Mouse (Mus musculus): ENCODE results near the gene Cdpf1. TPM values are rescaled to one million over a fixed set of nuclear protein-coding genes. Genes with fewer than 3 reads are reported as not detected.
"Not testable (repeated sequence)": the region's sequence is repeated elsewhere in the genome, so short reads cannot be mapped to it uniquely, and the experiment has no call there.

Gene Cdpf1
- total and polyA plus RNA-seq, 3 experiments: 18.1 to 27.4 (median 26.4) TPM

GRCm38 (mm10) chr15:85783146-85783545 is 28.4 kb downstream of the Cdpf1 start:
- in situ Hi-C loops (cut with MboI; ENCODE audit: low pct_ligation_motif_present, low pct_unique_long_range_greater_than_20kb, low sequenced_read_pairs): no loop called here
- H3K4me2 ChIP-seq (ENCODE audit: insufficient read depth, low read depth, poor library complexity, severe bottlenecking): no peak overlapping the region
- no peak overlapping the region for H3K27ac ChIP-seq (ENCODE audit: insufficient read depth, low read depth)
- no peak overlapping the region for H3K9ac ChIP-seq (ENCODE audit: insufficient read depth, low read depth)
- TF ChIP-seq NELFE (IDR thresholded peaks at IDR 0.05; ENCODE audit: low read depth, low read length) (no peak), CTCF (conservative IDR thresholded peaks at IDR 0.05 in 1 of 2, IDR thresholded peaks at IDR 0.05 in 1 of 2; ENCODE audit: low read depth in 2 of 2, low read length in 2 of 2) (peak; percentile 6 to 33; a peak in 2 of 4 replicates), MAX (IDR thresholded peaks at IDR 0.05; ENCODE audit: low read length) (no peak), CHD1 (IDR thresholded peaks at IDR 0.05; ENCODE audit: low read depth, low read length) (no peak), ETS1 (conservative IDR thresholded peaks at IDR 0.05; ENCODE audit: low read depth, low read length) (no peak), E2F4 (IDR thresholded peaks at IDR 0.05; ENCODE audit: insufficient replicate concordance, low read depth, low read length) (no peak)
- dilution Hi-C loops (cut with MboI; ENCODE audit: extremely low pct_ligation_motif_present, extremely low pct_unique_long_range_greater_than_20kb, low sequenced_read_pairs): no loop called here
- H3K9me3 ChIP-seq (replicated peaks; ENCODE audit: low read length): peaks cover 5% of the 10 kb centered on the region
- H3K4me1 ChIP-seq (ENCODE audit: control insufficient read depth in 1 of 2, insufficient read depth in 2 of 2): no peaks in the 10 kb centered on the region
- no peak for DNase-seq (ENCODE audit: extremely low read depth)
- peaks cover 29% of the 10 kb centered on the region for H3K27me3 ChIP-seq (replicated peaks)
- no peaks in the 10 kb centered on the region for H3K79me2 ChIP-seq (replicated peaks; ENCODE audit: control insufficient read depth, extremely low read depth, insufficient read depth, poor library complexity, severe bottlenecking)
- H3K4me3 ChIP-seq (replicated peaks in 1 of 3; ENCODE audit: low read depth in 2 of 3, low read length in 2 of 3, poor library complexity in 1 of 3): no peak overlapping the region
- H3K36me3 ChIP-seq (replicated peaks in 1 of 2; ENCODE audit: control insufficient read depth in 1 of 2, insufficient read depth in 1 of 2, low read length in 1 of 2): no peaks in the 10 kb centered on the region

- H3K79me2 ChIP-seq (replicated peaks; ENCODE audit: control insufficient read depth, extremely low read depth, insufficient read depth, poor library complexity, severe bottlenecking); H3K4me2 ChIP-seq (ENCODE audit: insufficient read depth, low read depth, poor library complexity, severe bottlenecking); H3K27ac ChIP-seq (ENCODE audit: insufficient read depth, low read depth); H3K4me1 ChIP-seq (ENCODE audit: control insufficient read depth in 1 of 2, insufficient read depth in 2 of 2); dilution Hi-C loops (cut with MboI; ENCODE audit: extremely low pct_ligation_motif_present, extremely low pct_unique_long_range_greater_than_20kb, low sequenced_read_pairs); H3K36me3 ChIP-seq (replicated peaks in 1 of 2; ENCODE audit: control insufficient read depth in 1 of 2, insufficient read depth in 1 of 2, low read length in 1 of 2); H3K9me3 ChIP-seq (replicated peaks; ENCODE audit: low read length); H3K27me3 ChIP-seq (replicated peaks); in situ Hi-C loops (cut with MboI; ENCODE audit: low pct_ligation_motif_present, low pct_unique_long_range_greater_than_20kb, low sequenced_read_pairs); DNase-seq (ENCODE audit: extremely low read depth); H3K9ac ChIP-seq (ENCODE audit: insufficient read depth, low read depth); H3K4me3 ChIP-seq (replicated peaks in 1 of 3; ENCODE audit: low read depth in 2 of 3, low read length in 2 of 3, poor library complexity in 1 of 3): not testable (repeated sequence)
These were observed 32.6 kb downstream of the Cdpf1 start for GRCm38 (mm10) chr15:85778891-85779290.

- in situ Hi-C loops (cut with MboI; ENCODE audit: low pct_ligation_motif_present, low pct_unique_long_range_greater_than_20kb, low sequenced_read_pairs) (no loop called here), dilution Hi-C loops (cut with MboI; ENCODE audit: extremely low pct_ligation_motif_present, extremely low pct_unique_long_range_greater_than_20kb, low sequenced_read_pairs) (no loop called here)
- DNase-seq (ENCODE audit: extremely low read depth): no peak
These were observed 34.7 kb downstream of the Cdpf1 start for GRCm38 (mm10) chr15:85776771-85777170.

More at GRCm38 (mm10) chr15:85776771-85777170, 34.7 kb downstream of the Cdpf1 start:
- no peak overlapping the region for H3K4me2 ChIP-seq (ENCODE audit: insufficient read depth, low read depth, poor library complexity, severe bottlenecking)
- no peaks in the 10 kb centered on the region for H3K9me3 ChIP-seq (replicated peaks; ENCODE audit: low read length)
- TF ChIP-seq JUND (conservative IDR thresholded peaks at IDR 0.05; ENCODE audit: low read depth, low read length) (no peak), RAD21 (IDR thresholded peaks at IDR 0.05; ENCODE audit: low read depth, low read length) (no peak), ELF1 (IDR thresholded peaks at IDR 0.05; ENCODE audit: low read depth, low read length) (no peak), MAFK (IDR thresholded peaks at IDR 0.05; ENCODE audit: insufficient replicate concordance, low read length) (no peak), POLR2A (IDR thresholded peaks at IDR 0.05; ENCODE audit: low read depth, low read length) (no peak), CHD1 (IDR thresholded peaks at IDR 0.05; ENCODE audit: low read depth, low read length) (no peak), RCOR1 (conservative IDR thresholded peaks at IDR 0.05; ENCODE audit: low read depth, low read length) (no peak), TBP (conservative IDR thresholded peaks at IDR 0.05; ENCODE audit: low read depth, low read length) (no peak), EP300 (IDR thresholded peaks at IDR 0.05; ENCODE audit: low read length) (no peak), MEF2A (IDR thresholded peaks at IDR 0.05; ENCODE audit: borderline replicate concordance, low read depth, low read length) (no peak), TCF12 (IDR thresholded peaks at IDR 0.05; ENCODE audit: low read depth, low read length) (no peak), ZC3H11A (IDR thresholded peaks at IDR 0.05; ENCODE audit: low read depth, low read length) (no peak), JUN (IDR thresholded peaks at IDR 0.05; ENCODE audit: insufficient read depth, low read depth, low read length) (no peak), ETS1 (conservative IDR thresholded peaks at IDR 0.05; ENCODE audit: low read depth, low read length) (no peak), PAX5 (IDR thresholded peaks at IDR 0.05; ENCODE audit: low read length) (no peak), CTCF (conservative IDR thresholded peaks at IDR 0.05 in 1 of 2, IDR thresholded peaks at IDR 0.05 in 1 of 2; ENCODE audit: low read depth in 2 of 2, low read length in 2 of 2) (no peak), UBTF (IDR thresholded peaks at IDR 0.05; ENCODE audit: low read depth, low read length) (no peak)
- H3K27me3 ChIP-seq (replicated peaks): peaks cover 15% of the 10 kb centered on the region
- peaks cover 2 to 8% of the 10 kb centered on the region in 2 experiments; a peak in 2 of 4 replicates for H3K4me1 ChIP-seq (ENCODE audit: control insufficient read depth in 1 of 2, insufficient read depth in 2 of 2)
- H3K4me3 ChIP-seq (replicated peaks in 1 of 3; ENCODE audit: low read depth in 2 of 3, low read length in 2 of 3, poor library complexity in 1 of 3): no peak overlapping the region
- H3K79me2 ChIP-seq (replicated peaks; ENCODE audit: control insufficient read depth, extremely low read depth, insufficient read depth, poor library complexity, severe bottlenecking): no peaks in the 10 kb centered on the region
- no peaks in the 10 kb centered on the region for H3K36me3 ChIP-seq (replicated peaks in 1 of 2; ENCODE audit: control insufficient read depth in 1 of 2, insufficient read depth in 1 of 2, low read length in 1 of 2)
- H3K27ac ChIP-seq (ENCODE audit: insufficient read depth, low read depth): no peak overlapping the region
- no peak overlapping the region for H3K9ac ChIP-seq (ENCODE audit: insufficient read depth, low read depth)

Data from CH12.LX (cell line).